Mouse (Mus musculus) thymus, adult 2 months (tissue): Measurements from ENCODE around the gene Pcsk4. TPM values are rescaled to one million over a fixed set of nuclear protein-coding genes. Genes with fewer than 3 reads are reported as not detected.

Source experiments
- DNase-seq: peaks from one replicate; pipeline ENCODE4 v3.0.0; 2021
- H3K27ac ChIP-seq: fragments of 200-500 bp; 2 replicates; pipeline ENCODE4 v1.5.1; 2012; ENCODE audit warnings: low read length, control low read depth; ENCODE audit not compliant: control insufficient read depth, insufficient read depth
- H3K27me3 ChIP-seq: fragments of 200-500 bp; 2 replicates; pipeline ENCODE4 v1.6.1; 2012; ENCODE audit warnings: mild to moderate bottlenecking, low read length, moderate library complexity, mixed read lengths; ENCODE audit not compliant: control insufficient read depth, insufficient read depth
- H3K36me3 ChIP-seq: fragments of 200-500 bp; 2 replicates; pipeline ENCODE4 v1.6.1; 2012; ENCODE audit warnings: mild to moderate bottlenecking, low read length, moderate library complexity; ENCODE audit not compliant: control insufficient read depth, insufficient read depth
- H3K4me1 ChIP-seq: fragments of 200-500 bp; replicated peaks from 2 replicates; pipeline ENCODE4 v1.6.1; 2012; ENCODE audit warnings: low read length; ENCODE audit not compliant: control insufficient read depth, insufficient read depth
- H3K4me3 ChIP-seq: fragments of 200-500 bp; 2 replicates; pipeline ENCODE4 v1.5.1; 2012; ENCODE audit warnings: mild to moderate bottlenecking, low read length, control low read depth, moderate library complexity; ENCODE audit not compliant: control insufficient read depth, insufficient read depth
- CTCF ChIP-seq: fragments of 200-500 bp; IDR thresholded peaks from 2 replicates; pipeline ENCODE4 v1.5.1; 2012; ENCODE audit warnings: mild to moderate bottlenecking, control low read depth, low read length, moderate library complexity, borderline replicate concordance; ENCODE audit not compliant: control insufficient read depth, poor library complexity, insufficient read depth; ENCODE audit errors: extremely low read depth
- POLR2A ChIP-seq: fragments of 200-500 bp; IDR thresholded peaks from 2 replicates; pipeline ENCODE4 v1.6.1; 2012; ENCODE audit warnings: mild to moderate bottlenecking, low read length, control low read depth, moderate library complexity; ENCODE audit not compliant: control insufficient read depth, poor library complexity, insufficient read depth; ENCODE audit errors: extremely low read depth
- WGBS: fragments of 180-500 bp; shearing (Covaris S2); methylation state at CpG from one replicate; pipeline ENCODE4 v1.1.7; 2018; 5-methylcytosine and 5-hydroxymethylcytosine counted together
- polyA plus RNA-seq: library from polyadenylated mRNA; depleted of rRNA; stranded (reverse); fragments of >200 nt; gene quantifications from 2 replicates; pipeline ENCODE4 v1.2.3, GENCODE M21; 2012

Gene Pcsk4
- polyA plus RNA-seq, 1 experiment, result 11.7 TPM

- H3K27me3 ChIP-seq, result peaks cover 18% of the 10 kb centered on the region
- no peaks in the 10 kb centered on the region for H3K36me3 ChIP-seq
- H3K27ac ChIP-seq, result no peak overlapping the region
- WGBS, result 8% methylated on average over 31 of the region's 31 CpGs
- no peaks in the 10 kb centered on the region for H3K4me1 ChIP-seq
- no peak overlapping the region for H3K4me3 ChIP-seq
- DNase-seq, result no peak
- TF ChIP-seq POLR2A, result no peak
- no peak for TF ChIP-seq CTCF
Measured at GRCm38 (mm10) chr10:80357994-80358639, 28.8 kb upstream of the Pcsk4 start.

GRCm38 (mm10) chr10:80357336-80357735 lies 28.0 kb upstream of the Pcsk4 start:
- Histone ChIP-seq H3K4me3 (no peak overlapping the region), H3K27ac (no peak overlapping the region), H3K27me3 (peaks cover 18% of the 10 kb centered on the region), H3K4me1 (no peaks in the 10 kb centered on the region), H3K36me3 (no peaks in the 10 kb centered on the region)
- no peak for TF ChIP-seq POLR2A
- TF ChIP-seq CTCF, result no peak
- WGBS, result 35% methylated on average over 7 of the region's 7 CpGs
- DNase-seq, result no peak

- WGBS, result 7% methylated on average over 34 of the region's 34 CpGs
- Histone ChIP-seq H3K4me3 (no peak overlapping the region), H3K4me1 (no peaks in the 10 kb centered on the region), H3K27ac (no peak overlapping the region), H3K36me3 (no peaks in the 10 kb centered on the region), H3K27me3 (peaks cover 18% of the 10 kb centered on the region)
- DNase-seq, result no peak
- TF ChIP-seq CTCF, result no peak
- TF ChIP-seq POLR2A, result no peak
Measured at GRCm38 (mm10) chr10:80356737-80357136, 27.4 kb upstream of the Pcsk4 start.

- no peak within 1 kb of the TSS for H3K4me3 ChIP-seq
- no peaks in the 10 kb centered on the region for H3K4me1 ChIP-seq
- WGBS, result 5% methylated on average over 53 of the region's 53 CpGs
- no peak for DNase-seq
- peaks cover 18% of the 10 kb centered on the region for H3K27me3 ChIP-seq
- no peak within 1 kb of the TSS for H3K27ac ChIP-seq
- H3K36me3 ChIP-seq, result no peaks in the 10 kb centered on the region
- TF ChIP-seq CTCF (no peak), POLR2A (no peak)
Measured at GRCm38 (mm10) chr10:80356001-80356682, 26.8 kb upstream of the Pcsk4 start, which contains the start of gene Plk5. Plk5 (plus strand) TSS chr10:80356459.

GRCm38 (mm10) chr10:80355431-80355830 lies 26.1 kb upstream of the Pcsk4 start:
- no peak for DNase-seq
- Histone ChIP-seq H3K4me1 (no peaks in the 10 kb centered on the region), H3K4me3 (no peak overlapping the region), H3K36me3 (no peaks in the 10 kb centered on the region), H3K27me3 (peaks cover 18% of the 10 kb centered on the region), H3K27ac (no peak overlapping the region)
- TF ChIP-seq POLR2A (no peak), CTCF (no peak)
- 30% methylated on average over 9 of the region's 9 CpGs for WGBS

GRCm38 (mm10) chr10:80352727-80353126 lies 23.4 kb upstream of the Pcsk4 start:
- H3K4me1 ChIP-seq, result 0 out of 2 replicates have a peak, but pooled peaks cover 4% of the 10 kb centered on the region
- no peaks in the 10 kb centered on the region for H3K36me3 ChIP-seq
- WGBS, result 50% methylated on average over 8 of the region's 8 CpGs
- no peak overlapping the region for H3K27ac ChIP-seq
- no peak for DNase-seq
- no peak for TF ChIP-seq CTCF
- no peak for TF ChIP-seq POLR2A
- no peak overlapping the region for H3K4me3 ChIP-seq
- peaks cover 19% of the 10 kb centered on the region for H3K27me3 ChIP-seq

- Histone ChIP-seq H3K27ac (no peak overlapping the region), H3K4me1 (0 out of 2 replicates have a peak, but pooled peaks cover 4% of the 10 kb centered on the region), H3K27me3 (peaks cover 18% of the 10 kb centered on the region; the same call in 1 of the 2 replicates), H3K4me3 (no peak overlapping the region), H3K36me3 (no peaks in the 10 kb centered on the region)
- WGBS, result 42% methylated on average over 11 of the region's 11 CpGs
- TF ChIP-seq CTCF (no peak), POLR2A (no peak)
- no peak for DNase-seq
Measured at GRCm38 (mm10) chr10:80351896-80352295, 22.6 kb upstream of the Pcsk4 start.
